Mouse (Mus musculus) adrenal gland, postnatal 14 days (tissue): ENCODE results near the gene Pnpla3. TPM values are rescaled to one million over a fixed set of nuclear protein-coding genes. Genes with fewer than 3 reads are reported as not detected.
"Not testable (repeated sequence)": the region's sequence is repeated elsewhere in the genome, so short reads cannot be mapped to it uniquely, and the experiment has no call there.

ENCODE experiments used
- DNase-seq: peaks from one replicate; pipeline ENCODE4 v3.0.0; 2021; ENCODE audit warnings: mixed read lengths
- long read RNA-seq, 2 experiments: library from polyadenylated mRNA; stranded (forward); transcript quantifications; one replicate each; pipeline ENCODE4 v2.0.0; 2021
- total RNA-seq: library from RNA; stranded (reverse); gene quantifications from 2 replicates; pipeline ENCODE4 v1.2.3, GENCODE M21; 2021

Pnpla3 gene
- 65.0 and 67.7 TPM in 2 replicates for total RNA-seq
- long read RNA-seq, experiment 1, partial matches to known transcripts = 0 of 16 reads
- long read RNA-seq, experiment 1, other reads (novel, unspliced or antisense) = 15 of 16 reads
- long read RNA-seq, experiment 2, partial matches to known transcripts = 3 of 44 reads
- long read RNA-seq, experiment 2, other reads (novel, unspliced or antisense) = 39 of 44 reads

DNA sequence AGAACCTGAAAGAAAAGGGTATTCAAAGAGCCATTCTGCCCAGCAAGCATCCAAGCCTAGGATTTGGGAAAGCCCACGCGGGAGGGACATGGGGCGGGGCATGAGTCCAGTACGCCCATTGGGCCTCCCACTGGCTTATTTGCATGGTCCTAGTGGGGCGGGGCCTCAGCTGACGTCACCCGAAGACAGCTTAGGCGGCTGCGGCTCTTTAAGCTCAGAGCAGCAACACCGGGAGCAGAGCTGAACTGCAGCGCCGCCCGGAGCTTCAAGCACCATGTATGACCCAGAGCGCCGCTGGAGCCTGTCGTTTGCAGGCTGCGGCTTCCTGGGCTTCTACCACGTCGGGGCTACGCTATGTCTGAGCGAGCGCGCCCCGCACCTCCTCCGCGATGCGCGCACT, at the start of gene Pnpla3:
Gene Pnpla3, plus strand, starts transcription at position 238 of the 400 bp plus-strand sequence.
- peak; percentile 97 for DNase-seq

DNA sequence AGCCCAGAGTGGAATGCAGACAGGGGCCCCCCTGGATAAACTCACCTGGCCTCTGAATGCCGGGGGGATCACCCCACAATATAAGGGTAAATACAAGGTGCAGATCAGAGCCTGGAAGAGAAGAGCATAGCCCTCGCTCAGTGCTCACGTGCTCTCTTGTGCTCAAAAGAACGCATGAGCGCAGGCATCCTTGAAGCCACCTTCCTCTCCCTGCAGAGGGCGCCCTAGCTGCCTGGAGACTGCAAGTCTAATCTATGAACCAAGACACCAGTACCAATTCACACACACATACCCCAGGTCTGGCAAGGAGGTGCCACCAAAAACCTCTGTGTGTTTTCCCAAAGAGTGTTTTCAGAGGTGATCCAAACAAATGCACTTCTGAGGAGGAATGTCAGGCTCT, 47.0 kb upstream of the Pnpla3 start:
- DNase-seq = peak; percentile 58

DNA sequence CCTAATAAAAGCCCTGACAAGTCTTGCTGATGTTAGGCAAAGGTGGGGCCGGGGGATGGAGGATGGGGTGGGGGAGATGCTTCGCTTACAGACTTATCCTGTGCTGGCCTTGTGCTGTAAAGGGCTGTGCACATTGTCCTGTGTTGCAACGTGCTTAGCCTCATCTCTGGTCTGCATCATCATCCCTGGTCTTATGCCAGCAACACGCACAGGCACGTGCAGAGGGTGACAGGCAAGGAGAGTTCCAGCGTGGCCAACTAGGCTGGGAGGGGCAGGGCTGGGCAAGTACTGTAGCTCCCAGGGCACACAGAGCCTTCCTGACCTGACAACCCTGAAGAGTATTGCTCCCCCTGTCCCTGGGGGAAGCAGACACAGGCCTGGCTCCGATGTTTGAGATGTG, 46.6 kb upstream of the Pnpla3 start:
- DNase-seq = peak; percentile 56

DNA sequence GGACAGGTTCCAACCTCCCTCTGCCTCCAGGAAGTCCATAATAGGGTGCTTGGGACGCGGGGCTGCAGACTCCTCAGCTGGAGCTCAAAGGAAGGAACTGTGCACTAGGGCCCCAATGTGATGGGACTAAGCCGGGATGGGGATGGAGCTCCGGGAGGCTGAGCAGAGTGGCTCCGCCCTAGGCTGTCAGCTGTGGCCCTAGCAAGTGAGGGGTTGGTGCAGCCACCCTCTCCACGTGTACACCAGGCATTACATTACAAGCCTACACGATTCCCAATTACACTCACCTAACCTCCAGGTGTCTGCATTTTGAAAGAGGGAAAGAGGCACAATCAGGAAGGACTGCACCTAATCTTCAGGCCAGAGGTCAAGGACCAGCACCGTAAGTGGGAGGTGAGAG, 44.6 kb upstream of the Pnpla3 start, which contains the start of gene Pnpla5:
Gene Pnpla5, minus strand, starts transcription at position 101 of the 400 bp plus-strand sequence.
- no peak for DNase-seq

DNA sequence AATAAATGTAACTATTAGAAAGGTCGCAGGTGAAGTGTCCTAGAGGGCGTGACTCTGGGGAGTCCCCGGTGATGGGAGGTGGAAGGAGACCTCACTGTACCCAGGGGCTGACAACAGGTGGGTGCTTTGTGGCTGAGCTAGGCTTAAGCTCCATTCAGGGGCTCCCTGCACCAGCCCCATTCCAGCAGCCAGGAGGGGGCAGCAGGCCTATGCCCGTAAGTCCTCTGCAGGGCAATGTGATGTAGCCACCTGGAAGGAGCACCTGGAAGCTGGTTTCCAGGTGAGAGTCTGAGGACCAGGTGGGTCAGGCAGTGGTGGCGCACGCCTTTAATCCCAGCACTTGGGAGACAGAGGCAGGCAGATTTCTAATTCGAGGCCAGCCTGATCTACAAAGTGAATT, 43.6 kb upstream of the Pnpla3 start:
- DNase-seq = no peak

DNA sequence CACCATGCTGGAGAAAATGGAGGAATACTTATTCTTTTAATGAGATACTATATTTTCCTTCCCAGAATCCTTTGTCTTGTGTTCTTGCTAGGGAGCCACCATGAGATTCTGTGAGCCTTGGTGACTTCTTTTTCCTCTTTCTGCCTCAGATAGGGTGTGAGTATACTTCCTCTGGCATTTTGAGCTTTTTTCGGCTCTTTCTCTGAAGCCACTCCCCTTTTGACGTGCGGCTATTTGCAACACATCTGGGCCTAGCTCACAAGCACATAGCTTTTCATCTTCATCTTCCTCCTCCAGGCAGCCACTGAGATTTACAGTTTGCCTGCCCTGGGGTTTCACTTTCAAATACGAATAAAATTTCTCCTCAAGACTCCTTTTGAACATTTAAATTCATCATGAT, 41.2 kb upstream of the Pnpla3 start:
- DNase-seq = no peak

DNA sequence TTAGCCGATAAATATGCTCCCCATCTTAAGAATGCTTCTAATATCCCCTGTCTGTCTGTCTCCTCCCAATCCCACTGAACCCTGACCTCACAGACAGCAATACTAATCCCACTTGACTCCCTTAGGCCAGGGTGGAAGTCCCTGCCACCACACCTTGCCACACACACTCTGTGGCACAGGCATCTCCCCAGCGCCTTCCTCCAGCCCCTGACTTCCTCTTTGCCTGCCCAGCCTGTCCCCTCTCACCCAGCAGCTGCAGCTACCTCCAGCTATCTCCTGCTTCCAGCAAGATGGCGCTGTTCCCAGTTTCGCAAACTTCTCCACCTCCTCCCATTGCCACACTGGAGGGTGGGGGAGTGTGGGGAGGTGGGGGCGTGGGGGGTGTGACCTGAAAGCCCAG, 40.8 kb upstream of the Pnpla3 start:
- peak; percentile 39 for DNase-seq

DNA sequence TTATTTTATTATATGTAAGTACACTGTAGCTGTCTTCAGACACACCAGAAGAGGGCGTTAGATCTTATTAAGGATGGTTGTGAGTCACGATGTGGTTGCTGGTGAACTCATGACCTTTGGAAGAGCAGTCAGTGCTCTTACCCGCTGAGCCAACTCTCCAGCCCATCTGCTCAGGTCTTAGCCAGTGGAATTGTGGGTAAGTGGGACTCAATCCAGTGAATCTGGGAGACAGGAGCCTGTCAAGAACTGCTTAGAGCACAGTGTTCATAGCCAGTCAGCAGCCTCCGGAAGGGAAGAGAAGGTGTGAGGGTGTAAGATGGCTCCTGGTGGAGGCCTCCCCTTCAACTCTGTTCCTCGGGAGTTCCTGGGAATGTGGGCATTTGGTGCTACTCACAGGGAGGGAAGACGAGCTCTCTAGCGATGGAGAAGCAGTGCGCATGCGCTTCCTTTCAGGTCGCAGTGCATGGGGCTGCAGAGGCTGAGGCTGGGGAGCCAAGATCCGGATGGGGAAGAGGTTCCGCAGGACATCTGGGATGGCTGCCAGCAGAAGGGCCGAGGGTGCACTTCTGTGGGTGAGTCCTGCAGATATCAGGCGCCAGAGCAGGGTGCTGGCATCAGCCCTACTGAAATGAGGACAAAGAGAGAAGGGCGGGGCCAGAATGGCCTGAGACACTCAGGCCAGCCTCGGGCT, 36.4 kb upstream of the Pnpla3 start:
- peak; percentile 82 for DNase-seq

DNA sequence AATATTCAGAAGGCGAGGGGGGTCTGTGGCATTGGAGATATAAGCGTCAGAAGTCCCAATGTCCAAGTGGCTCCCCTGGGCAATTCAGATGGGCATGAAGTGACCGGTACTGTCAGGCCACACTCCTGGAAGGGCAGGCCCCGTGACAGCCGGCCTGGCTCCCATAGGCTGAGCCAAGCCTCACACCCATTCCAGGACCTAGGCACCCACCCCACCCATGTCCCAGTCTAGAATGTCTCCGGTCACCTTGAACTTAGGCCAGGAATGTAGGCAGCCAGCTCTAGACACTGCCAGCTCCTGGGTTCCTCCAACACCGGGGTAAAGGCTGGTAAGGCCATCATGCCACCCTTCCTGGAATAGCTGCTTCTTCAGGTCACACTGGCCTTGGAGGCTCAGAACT, 35.7 kb upstream of the Pnpla3 start:
- peak; percentile 75 for DNase-seq

DNA sequence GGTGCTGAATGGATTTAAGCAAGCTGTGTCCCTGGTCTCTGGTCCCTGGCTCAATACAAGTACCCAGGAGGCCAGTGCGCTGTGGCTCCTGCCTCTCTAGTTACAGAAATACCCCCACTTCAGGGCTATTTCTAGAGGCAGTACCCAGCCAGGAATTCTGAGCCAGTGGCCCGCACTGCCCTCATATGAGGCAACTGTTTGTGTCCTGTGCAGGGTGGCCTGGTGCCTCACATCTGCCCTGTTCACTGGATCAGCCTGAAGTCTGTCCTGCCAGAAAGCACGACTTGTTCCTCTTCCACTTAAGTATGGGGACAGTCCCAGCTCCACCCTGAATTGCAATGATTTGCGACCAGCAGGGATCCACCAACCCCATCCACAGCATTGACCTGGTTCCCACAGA, 34.2 kb upstream of the Pnpla3 start:
- DNase-seq = peak; percentile 64

DNA sequence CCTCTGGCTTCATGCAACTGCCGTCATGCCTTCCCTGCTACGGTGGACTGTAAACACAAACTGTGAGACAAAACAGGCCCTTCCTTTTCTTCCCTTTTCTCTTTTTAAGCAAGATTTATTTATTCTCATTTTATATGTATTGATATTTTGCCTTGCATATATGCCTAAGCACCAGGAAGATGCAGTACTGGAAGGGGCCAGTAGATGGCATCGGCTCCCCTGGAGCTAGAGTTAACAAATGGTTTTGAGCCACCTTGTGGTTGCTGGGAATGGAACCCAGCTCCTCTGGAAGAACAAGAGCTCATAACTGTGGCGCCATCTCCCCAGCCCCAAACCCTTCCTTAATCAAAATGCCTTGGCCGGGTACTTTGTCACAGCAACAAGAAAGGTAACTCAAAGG, 32.2 kb upstream of the Pnpla3 start:
- DNase-seq = peak; percentile 22

DNA sequence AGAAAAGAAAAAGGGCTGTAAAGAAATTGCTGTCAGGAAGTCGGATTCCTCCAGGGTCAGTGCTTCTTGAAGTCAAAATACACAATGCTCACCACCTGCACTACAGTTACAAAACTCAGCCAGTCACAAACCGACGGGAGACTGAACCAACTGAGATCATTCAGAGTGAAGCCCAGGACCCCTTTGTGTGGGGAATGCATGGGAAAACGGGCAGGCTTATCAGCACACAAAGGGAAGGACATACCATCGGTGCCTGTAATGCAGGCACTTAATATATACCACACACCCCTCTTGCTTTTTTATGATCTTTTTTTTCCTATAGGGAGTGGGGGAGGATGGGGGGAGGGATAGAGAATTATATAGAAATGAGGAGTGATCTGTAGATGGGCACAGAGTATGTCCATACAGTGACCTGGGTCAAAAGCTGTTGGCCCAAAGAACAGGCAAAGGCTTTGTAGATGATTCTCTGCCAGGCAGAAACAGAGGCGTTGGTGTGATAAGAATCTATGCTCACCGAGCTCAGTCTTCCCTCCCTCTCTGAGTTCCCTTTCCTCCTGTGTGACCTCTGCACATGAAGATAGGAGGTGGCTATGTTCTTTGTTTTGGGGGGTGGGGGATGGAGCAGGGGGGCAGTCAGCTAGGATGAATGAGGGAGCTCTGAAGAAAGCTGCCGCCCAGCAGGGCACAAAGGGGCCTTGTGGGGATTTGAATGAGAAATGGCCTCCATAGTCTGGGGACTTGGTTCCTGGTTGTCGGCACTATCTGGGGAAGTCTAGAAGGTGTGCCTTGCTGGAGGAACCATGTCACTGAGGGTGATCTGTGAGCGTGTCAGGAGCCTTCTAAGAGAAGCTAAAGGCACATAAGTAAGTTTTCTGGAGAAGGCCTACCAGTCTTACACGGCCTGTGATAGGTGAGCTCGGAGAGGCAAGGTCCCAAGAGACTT, 30.9 kb upstream of the Pnpla3 start:
- DNase-seq = no peak

DNA sequence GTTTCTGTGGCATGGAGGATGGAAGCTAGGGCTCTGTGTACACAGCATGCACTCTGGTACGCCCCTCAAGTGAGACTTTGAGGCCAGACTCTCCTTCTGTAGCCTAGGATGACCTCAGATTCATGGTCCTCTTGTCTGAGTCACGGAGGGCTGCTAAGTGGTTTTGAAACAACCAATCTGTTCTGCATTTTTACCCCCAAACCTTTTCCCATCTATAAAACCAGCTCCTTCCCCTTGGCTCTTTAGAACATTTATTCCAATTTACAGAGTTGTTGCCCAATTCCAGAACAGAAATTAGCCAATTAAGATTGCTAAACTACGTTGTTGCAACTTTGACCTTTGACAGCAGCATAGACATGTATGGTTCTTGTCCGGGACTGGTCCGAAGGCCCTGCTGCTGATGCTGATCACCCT, 28.0 kb upstream of the Pnpla3 start:
- no peak for DNase-seq

DNA sequence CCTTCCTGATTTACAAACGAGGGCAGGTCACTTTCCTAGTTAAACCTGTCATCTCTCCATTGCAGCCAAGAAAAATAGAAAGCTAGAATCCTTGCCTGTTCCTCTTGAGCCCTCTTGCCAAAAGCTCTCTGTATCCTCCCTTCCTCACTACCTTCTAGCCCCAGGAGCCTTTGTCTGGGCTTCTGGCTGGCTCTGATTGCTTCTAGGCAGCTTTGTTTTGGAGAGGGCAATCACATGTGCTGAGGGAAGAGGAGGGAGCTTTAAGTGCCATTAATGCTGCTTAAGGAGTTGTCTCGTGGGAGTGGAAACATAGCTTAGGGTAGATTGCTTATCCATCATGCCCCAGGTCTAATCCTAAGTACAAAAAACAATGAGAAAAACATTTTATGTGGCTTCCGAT, 27.5 kb upstream of the Pnpla3 start:
- no peak for DNase-seq

DNA sequence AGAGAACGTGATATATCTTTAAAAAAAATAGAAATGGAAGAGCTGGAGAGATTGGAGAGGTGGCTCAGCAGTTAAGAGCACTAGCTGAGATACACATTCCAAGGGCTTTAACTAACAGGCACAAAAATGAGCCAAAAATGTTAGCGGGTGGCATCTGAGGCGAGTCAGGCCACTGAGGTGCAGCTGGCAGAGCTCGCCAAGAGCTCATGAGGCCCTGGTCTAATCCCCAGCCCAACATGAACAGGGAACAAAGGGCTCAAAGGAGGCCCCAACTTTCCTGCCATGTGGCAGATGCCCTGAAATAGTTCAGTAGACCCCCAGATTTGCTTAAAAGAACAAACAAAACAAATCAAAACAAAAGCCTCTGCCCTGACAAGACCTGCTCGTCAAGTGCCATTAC, 26.7 kb upstream of the Pnpla3 start:
- DNase-seq = no peak

DNA sequence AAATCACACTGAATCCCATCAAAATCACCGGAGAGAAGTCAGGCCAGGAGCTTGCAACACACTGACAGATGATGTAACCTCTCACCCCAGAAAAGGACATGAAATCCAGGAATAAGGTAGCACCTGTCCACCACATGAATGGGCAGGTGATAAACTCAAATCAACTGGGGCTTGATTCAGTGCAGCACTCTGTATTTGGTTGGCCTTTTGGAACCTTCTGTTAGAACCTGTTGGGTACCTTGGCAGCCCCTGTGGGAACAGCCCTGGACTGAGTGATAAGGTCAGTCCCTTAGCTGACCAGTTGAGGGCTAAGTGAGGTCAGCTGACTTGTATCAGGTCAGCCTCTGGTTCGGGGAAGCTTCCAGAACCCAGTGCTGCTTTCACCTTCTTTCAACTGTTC, 11.5 kb upstream of the Pnpla3 start:
- no peak for DNase-seq

DNA sequence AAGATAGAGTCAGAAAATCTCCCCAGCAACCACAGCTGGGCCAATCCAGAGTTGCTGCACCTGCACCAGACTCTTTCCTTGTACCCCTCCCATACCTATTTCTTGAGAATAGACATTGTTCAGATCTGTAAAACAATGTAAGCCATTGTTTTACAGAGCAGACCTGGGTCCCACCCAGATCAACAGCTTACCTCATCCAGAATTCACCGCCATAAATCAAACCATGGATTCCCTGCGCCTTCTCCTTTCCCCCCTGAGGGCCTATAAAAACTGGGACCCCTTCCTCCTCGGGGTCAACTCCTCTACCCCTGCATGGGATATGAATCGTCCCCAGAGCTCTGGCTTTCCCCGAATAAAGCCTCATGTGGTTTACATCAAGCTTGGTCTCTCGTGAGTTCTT, 10.1 kb upstream of the Pnpla3 start:
- DNase-seq = not testable (repeated sequence)

DNA sequence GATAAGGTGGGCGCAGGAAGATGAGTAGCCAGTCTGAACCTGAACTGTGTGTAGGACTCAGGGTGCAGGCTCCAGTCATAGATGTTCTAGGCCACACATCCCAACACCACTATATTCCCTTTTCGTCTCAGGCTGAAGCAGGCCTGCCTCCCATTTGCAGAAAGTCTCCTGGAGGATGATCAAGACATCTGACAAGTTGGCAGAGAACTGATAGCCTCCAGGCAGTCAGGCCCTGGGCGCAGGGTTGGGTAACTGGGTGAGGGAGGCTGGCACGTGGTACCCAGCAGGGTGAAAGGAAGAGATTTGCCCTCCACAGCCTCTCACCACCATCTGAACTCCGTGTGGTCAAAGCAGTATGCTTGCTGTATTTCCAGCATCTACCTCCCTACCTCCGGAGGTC, 5.8 kb upstream of the Pnpla3 start:
- DNase-seq = peak; percentile 46

DNA sequence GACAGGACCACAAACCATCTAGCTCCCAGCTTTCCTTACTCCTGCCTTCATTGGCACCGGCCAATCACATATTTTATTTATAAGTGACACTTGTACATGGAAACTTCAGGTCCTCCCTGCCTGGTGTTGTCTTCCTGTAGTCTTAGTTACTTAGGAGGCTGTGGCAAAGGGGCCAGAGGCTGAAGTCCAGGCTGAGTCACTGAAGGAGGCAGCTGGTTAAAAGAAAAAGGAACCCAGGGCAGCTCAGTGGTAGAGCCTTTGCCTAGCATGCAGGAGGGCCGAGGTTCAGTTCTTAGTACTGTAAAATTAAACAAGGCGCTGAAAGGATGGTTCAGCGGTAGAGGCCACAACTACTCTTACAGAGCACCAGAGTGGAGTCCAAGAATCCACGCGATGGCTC, 819 bp upstream of the Pnpla3 start:
- no peak for DNase-seq

DNA sequence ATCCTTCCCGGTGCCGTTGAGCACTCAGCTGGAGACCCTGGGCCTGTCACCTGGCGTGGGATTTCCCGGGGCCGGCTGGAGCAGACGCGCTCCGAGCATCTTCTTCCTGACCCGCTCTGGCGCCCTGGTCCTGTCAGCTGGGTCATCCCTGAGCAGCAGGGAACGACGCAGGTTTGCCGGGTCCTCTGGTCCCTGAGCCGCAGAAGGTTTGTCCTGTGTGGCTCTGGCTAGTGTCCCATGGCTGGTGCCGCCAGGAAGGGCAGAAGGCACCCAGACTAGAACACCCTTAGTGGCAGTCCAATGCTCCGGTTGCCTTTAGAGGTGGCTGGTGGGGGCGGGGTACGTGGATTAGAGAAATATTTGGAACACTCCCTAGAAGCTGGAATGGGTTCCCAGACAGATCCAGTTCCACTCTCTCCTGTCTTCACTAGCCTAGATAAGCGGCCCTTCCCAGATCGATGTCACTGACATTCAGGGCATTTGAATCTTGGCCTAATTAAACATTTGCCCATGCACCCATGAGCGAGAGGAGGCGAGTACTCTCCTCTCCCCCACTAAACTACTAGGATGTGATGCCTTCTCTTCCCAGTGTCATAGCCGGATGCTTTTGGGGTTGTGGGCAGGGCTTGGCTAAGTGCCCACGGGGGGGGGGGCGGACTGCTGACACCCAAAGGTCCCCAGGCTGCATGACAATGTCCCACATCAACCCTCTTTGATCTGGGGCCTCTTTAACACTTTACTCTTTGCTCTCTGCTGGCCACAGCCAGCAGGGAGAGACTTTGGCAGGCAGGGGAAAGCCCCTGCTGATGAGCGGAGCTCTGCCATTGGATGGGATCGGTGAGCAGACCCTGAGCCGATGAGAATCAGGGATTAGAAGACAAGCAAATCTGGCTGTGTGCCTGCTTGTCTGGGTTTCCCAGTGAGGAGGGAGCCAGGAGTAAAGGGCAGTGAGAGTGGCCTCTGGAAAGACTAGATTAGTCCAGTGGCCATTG, 829 bp downstream of the Pnpla3 start:
- peak; percentile 56 for DNase-seq

DNA sequence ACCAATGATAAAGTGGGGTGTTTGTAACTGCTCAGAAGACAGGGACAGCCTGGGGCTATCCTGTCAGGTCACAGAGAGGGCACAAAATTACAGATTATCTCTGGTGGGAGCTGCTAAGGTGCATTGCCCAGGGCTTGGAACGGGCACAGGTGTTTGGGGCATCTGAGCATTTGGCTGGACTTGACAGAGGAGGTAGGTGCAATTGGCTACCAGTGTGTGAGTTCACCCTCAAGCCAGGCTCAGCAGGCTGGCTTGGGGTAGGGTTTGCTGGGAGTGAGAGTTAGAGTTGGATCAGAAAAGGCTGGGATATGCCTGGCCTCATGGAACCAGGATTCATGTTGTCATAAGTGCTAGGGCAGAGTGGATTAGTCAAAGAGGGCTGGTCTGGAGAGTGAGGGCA, 1.9 kb downstream of the Pnpla3 start:
- DNase-seq = no peak

DNA sequence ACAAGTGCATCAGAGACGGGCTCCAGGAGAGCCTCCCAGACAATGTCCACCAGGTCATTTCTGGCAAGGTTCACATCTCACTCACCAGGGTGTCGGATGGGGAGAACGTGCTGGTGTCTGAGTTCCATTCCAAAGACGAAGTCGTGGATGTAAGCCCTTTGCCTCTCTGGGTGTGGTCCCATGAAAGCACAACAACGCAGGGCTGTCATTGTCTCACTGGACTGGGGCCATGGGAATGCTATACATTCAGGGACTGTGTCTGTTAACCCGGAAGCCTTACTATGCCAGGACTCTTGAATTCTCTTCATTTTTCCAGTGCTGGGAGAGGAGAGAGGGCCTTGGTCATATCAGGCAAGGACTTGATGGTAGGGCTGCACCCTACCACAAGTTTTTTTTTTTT, 3.5 kb downstream of the Pnpla3 start:
- no peak for DNase-seq
